Mouse (Mus musculus) embryonic facial prominence, embryonic 15.5 days (tissue): Measurements from ENCODE around the gene Olfr374. TPM values are rescaled to one million over a fixed set of nuclear protein-coding genes. Genes with fewer than 3 reads are reported as not detected.

ENCODE experiments used
- ATAC-seq: fragments of 200-750 bp; cut with Nextera tagmentation; 2 replicates; pipeline ENCODE4 v1.8.0; 2017; ENCODE audit warnings: low read depth, moderate TSS enrichment; ENCODE audit not compliant: insufficient number of reproducible peaks, low FRiP score, low TSS enrichment
- H3K27ac ChIP-seq: fragments of 300-500 bp; sonication (generic); replicated peaks from 2 replicates; pipeline ENCODE4 v1.5.1; 2015; ENCODE audit warnings: mild to moderate bottlenecking, inconsistent platforms
- H3K27me3 ChIP-seq: fragments of 300-500 bp; sonication (generic); 2 replicates; pipeline ENCODE4 v1.6.1; 2015; ENCODE audit warnings: inconsistent platforms
- H3K36me3 ChIP-seq: fragments of 300-500 bp; sonication (generic); 2 replicates; pipeline ENCODE4 v1.6.1; 2015; ENCODE audit warnings: mild to moderate bottlenecking, inconsistent platforms
- H3K4me1 ChIP-seq: fragments of 300-500 bp; sonication (generic); 2 replicates; pipeline ENCODE4 v1.6.1; 2015; ENCODE audit warnings: inconsistent platforms
- H3K4me2 ChIP-seq: fragments of 300-500 bp; sonication (generic); replicated peaks from 2 replicates; pipeline ENCODE4 v1.6.1; 2015; ENCODE audit warnings: mild to moderate bottlenecking, inconsistent platforms
- H3K4me3 ChIP-seq: fragments of 300-500 bp; sonication (generic); replicated peaks from 2 replicates; pipeline ENCODE4 v1.5.1; 2015; ENCODE audit warnings: mild to moderate bottlenecking, inconsistent platforms
- H3K9ac ChIP-seq: fragments of 300-500 bp; sonication (generic); 2 replicates; pipeline ENCODE4 v1.6.1; 2015; ENCODE audit warnings: inconsistent platforms
- H3K9me3 ChIP-seq: fragments of 300-500 bp; sonication (generic); replicated peaks from 2 replicates; pipeline ENCODE4 v1.6.1; 2016; ENCODE audit warnings: inconsistent platforms
- WGBS: fragments of 180-500 bp; shearing (Covaris S2); methylation state at CpG from one replicate; pipeline ENCODE4 v1.1.7; 2015; 5-methylcytosine and 5-hydroxymethylcytosine counted together
- polyA plus RNA-seq: library from polyadenylated mRNA; unstranded; fragments of >200 nt; fragmentation: Nextera tagmentation; extraction: Ambion mirVana; gene quantifications from 2 replicates; pipeline ENCODE4 v1.2.1, GENCODE M21; 2015

Gene Olfr374
- polyA plus RNA-seq, 1 experiment from 2014 or later = 0.08 TPM

DNA sequence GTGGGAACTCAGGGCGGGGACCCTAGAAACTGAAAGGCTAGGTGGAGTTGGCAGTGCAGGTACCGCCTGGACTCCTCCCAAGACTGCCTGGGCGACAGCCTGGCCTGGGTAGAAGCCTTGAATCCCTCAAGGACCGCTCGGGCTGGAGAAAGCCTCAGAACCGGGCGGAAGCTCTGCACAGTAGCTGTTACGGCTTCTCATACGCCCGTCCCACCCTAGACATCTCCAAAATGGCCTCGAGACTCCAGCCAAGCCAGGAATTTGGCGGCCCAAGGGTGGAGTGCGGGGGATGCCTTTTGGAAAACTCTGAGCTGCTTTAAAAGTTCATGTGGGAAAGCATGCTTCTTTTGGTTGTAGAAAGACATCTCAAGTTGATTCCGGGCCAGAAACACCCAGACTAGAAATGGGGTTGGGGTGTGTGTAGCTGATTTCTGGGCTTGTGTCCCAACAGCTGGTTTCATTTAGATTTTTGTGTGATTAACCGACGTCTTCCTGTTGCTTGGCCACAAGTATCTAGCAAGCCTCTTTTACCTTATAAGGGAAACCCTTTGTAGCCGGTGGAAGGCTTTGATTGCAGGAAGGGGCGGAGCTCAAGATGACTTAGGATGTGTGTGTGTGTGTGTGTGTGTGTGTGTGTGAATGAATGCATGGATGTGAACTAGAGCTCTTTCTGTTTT, 29.6 kb downstream of the Olfr374 start:
- Histone ChIP-seq H3K4me2 (peak overlapping the region; percentile 66), H3K9me3 (no peaks in the 10 kb centered on the region), H3K27ac (peak overlapping the region; percentile 99), H3K36me3 (peaks cover 30% of the 10 kb centered on the region), H3K27me3 (no peaks in the 10 kb centered on the region), H3K4me1 (peaks cover 21% of the 10 kb centered on the region), H3K4me3 (peak overlapping the region; percentile 89), H3K9ac (peak overlapping the region; percentile 95)
- peak; percentile 76 for ATAC-seq
- WGBS = under 1% methylated on average over 18 of the region's 18 CpGs

DNA sequence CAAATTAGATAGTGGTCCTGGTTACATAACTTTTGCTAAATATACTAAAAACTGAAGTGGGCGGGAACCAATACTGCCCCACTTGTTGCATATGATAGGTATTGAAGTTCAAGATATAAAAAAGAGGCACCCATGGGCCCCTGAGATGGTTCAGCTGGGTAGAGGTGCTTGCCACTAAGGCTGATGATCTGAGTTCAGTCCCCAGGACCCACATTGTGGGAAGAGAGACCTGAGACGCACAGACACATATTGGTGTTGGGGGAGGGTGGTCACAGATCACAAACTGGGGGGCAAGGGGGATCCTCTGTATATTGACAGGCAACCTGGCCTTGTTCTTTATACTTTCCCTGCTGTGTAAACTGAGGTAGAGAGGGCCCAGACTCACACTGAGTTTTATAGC, 30.6 kb downstream of the Olfr374 start:
- Histone ChIP-seq H3K4me3 (peak overlapping the region; percentile 89; the same call in 1 of the 2 replicates), H3K27me3 (no peaks in the 10 kb centered on the region), H3K4me1 (peaks cover 21% of the 10 kb centered on the region), H3K9ac (no peak overlapping the region), H3K4me2 (peak overlapping the region; percentile 66), H3K9me3 (no peaks in the 10 kb centered on the region), H3K27ac (peak overlapping the region; percentile 99), H3K36me3 (peaks cover 40% of the 10 kb centered on the region)
- WGBS = 78% methylated on average over 2 of the region's 2 CpGs
- ATAC-seq = no peak

DNA sequence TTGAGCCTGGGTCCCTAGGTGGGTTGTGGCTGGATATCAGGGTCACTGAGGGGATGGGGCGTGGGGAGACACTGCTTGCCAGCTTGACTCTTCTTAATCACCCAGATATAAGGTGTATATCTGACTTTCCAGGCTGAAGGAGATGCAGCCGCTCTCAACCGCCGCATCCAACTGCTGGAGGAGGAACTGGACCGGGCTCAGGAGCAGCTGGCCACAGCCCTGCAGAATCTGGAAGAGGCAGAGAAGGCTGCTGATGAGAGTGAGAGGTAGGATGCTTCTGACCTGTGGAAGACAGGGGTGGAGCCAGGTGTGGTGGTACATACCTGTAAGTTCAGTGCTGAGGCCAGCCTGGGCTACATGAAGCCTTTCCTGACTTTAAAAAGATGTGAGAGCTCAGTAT, 31.6 kb downstream of the Olfr374 start:
- H3K9me3 ChIP-seq = no peaks in the 10 kb centered on the region
- no peak for ATAC-seq
- no peak overlapping the region for H3K4me3 ChIP-seq
- no peak overlapping the region for H3K9ac ChIP-seq
- H3K27me3 ChIP-seq = no peaks in the 10 kb centered on the region
- WGBS = 96% methylated on average over 5 of the region's 5 CpGs
- no peak overlapping the region for H3K4me2 ChIP-seq
- peaks cover 21% of the 10 kb centered on the region for H3K4me1 ChIP-seq
- no peak overlapping the region for H3K27ac ChIP-seq
- peaks cover 50% of the 10 kb centered on the region for H3K36me3 ChIP-seq

DNA sequence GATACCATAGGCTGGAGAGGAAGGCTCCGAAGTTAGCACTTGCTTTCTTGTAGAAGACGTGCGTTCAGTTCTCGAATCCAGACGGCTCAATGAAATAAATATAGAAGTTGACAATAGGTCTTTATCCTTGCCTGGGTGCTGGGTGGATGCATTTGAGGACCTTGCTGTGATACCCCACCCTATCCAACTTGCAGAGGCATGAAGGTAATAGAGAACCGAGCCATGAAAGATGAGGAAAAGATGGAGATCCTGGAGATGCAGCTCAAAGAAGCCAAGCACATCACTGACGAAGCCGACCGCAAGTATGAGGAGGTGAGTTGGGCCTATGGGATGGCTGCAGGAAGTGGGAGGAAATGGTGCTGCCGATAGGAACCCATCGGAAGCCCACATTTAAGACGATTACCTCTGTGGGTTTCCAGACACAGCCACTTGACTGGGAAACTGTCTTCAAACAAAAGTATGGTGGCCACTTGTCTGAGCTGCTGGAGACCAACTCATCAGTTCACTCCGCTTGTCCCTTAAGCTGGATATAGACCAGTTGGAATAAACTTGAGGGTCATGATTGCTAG, 36.5 kb downstream of the Olfr374 start:
- no peak overlapping the region for H3K9ac ChIP-seq
- WGBS = 89% methylated on average over 13 of the region's 13 CpGs
- no peaks in the 10 kb centered on the region for H3K9me3 ChIP-seq
- no peak overlapping the region for H3K27ac ChIP-seq
- no peak overlapping the region for H3K4me3 ChIP-seq
- no peak overlapping the region for H3K4me2 ChIP-seq
- no peaks in the 10 kb centered on the region for H3K4me1 ChIP-seq
- H3K27me3 ChIP-seq = no peaks in the 10 kb centered on the region
- peaks cover 97% of the 10 kb centered on the region for H3K36me3 ChIP-seq
- ATAC-seq = no peak

DNA sequence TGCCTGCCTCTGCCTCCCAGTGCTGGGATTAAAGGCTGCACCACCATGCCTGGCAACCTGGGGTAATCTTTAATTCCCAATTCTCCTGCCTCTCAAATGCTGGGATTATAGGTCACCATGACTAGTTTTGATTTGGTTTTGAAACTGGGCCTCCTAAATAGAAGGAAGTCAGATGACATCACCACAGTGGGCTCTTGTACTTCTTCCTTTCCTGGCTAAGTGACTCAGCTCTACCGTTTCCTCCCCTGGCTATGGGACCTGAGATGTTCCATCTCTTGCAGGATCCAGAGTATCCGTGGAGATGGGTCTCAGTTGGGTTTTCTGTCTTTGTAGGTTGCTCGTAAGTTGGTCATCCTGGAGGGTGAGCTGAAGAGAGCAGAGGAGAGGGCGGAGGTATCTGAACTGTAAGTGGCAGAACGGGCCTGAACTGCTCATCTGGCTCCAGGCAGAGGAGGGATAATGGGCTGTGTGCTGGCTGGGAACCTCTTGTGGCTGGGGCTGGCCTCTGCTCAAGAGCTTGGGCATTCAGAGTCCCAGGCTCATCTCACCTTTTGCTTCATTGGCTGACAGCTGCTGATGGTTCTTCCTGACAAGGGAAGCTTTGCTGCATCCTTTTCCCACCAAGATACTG, 37.6 kb downstream of the Olfr374 start:
- Histone ChIP-seq H3K27me3 (no peaks in the 10 kb centered on the region), H3K9ac (no peak overlapping the region), H3K4me1 (no peaks in the 10 kb centered on the region), H3K36me3 (peaks cover 94% of the 10 kb centered on the region), H3K4me3 (no peak overlapping the region), H3K27ac (no peak overlapping the region), H3K4me2 (no peak overlapping the region), H3K9me3 (no peaks in the 10 kb centered on the region)
- WGBS = 83% methylated on average over 5 of the region's 5 CpGs
- no peak for ATAC-seq

DNA sequence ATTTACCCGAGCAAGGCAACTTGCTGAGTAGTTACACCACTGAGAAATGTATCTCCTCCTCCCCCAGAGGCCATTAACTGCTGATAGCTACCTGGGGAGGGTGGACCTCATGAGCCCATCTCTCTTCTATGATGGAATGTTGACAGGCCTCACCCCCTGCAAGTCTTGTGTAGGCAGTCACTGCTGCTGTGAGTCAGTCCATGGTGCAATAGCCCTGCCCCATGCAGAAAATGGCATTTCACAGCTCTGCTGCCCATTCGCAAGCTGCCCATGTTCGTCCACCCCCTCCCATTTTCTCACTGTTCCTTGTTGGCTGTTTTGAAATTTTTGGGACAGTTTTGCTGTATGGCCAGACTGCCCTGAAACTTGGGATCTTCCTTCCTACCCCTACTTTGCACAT, 38.7 kb downstream of the Olfr374 start:
- Histone ChIP-seq H3K4me2 (no peak overlapping the region), H3K9ac (no peak overlapping the region), H3K27me3 (no peaks in the 10 kb centered on the region), H3K9me3 (no peaks in the 10 kb centered on the region), H3K4me3 (no peak overlapping the region), H3K4me1 (no peaks in the 10 kb centered on the region), H3K27ac (no peak overlapping the region), H3K36me3 (peaks cover 93% of the 10 kb centered on the region)
- WGBS = 82% methylated on average over 3 of the region's 3 CpGs
- no peak for ATAC-seq

DNA sequence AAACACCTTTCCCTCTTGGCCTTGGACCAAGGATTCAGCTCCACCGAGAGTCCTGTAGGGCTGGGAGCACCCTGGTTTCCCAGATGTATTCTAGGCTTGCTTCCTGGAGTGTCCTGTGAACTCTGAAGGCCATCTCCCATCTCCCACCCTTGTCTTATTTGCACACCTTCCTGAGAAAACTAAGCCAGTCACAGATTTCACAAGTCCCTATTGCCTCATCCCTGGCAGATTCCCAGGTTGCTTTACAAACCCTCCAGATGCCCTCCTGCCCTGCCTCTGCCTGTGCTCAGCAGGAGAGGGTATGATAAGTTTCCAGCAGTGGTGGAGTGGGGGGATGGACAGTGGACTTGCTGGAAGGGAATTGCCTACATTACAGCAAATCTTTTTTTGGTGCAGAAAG, 39.2 kb downstream of the Olfr374 start:
- no peak for ATAC-seq
- no peak overlapping the region for H3K27ac ChIP-seq
- H3K27me3 ChIP-seq = no peaks in the 10 kb centered on the region
- no peaks in the 10 kb centered on the region for H3K9me3 ChIP-seq
- 100% methylated on average over 1 of the region's 1 CpGs for WGBS
- H3K4me3 ChIP-seq = no peak overlapping the region
- H3K36me3 ChIP-seq = peaks cover 94% of the 10 kb centered on the region
- no peaks in the 10 kb centered on the region for H3K4me1 ChIP-seq
- H3K4me2 ChIP-seq = no peak overlapping the region
- H3K9ac ChIP-seq = no peak overlapping the region

DNA sequence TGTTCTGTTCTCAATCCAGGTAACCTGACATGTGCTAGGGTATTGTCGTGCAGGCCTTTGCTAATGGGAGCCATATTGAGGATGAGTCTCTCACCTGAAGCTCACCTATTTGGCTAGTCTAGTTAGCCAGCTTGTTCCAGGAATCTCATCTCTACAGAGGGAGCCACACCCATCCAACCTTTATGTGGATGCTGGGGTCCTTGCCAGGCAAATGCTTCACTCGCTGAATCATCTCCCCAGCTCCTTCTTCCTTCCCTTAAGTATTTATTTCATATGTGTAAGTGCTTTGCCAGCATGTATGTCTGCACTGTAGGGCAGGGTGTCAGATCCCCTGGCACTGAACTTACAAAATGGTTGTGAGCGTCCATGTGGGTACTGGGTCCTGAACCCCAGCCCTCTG, 39.7 kb downstream of the Olfr374 start:
- 78% methylated on average over 3 of the region's 3 CpGs for WGBS
- Histone ChIP-seq H3K9ac (no peak overlapping the region), H3K4me2 (no peak overlapping the region), H3K27ac (no peak overlapping the region), H3K4me3 (no peak overlapping the region), H3K36me3 (peaks cover 94% of the 10 kb centered on the region), H3K4me1 (no peaks in the 10 kb centered on the region), H3K27me3 (no peaks in the 10 kb centered on the region), H3K9me3 (no peaks in the 10 kb centered on the region)
- ATAC-seq = no peak

DNA sequence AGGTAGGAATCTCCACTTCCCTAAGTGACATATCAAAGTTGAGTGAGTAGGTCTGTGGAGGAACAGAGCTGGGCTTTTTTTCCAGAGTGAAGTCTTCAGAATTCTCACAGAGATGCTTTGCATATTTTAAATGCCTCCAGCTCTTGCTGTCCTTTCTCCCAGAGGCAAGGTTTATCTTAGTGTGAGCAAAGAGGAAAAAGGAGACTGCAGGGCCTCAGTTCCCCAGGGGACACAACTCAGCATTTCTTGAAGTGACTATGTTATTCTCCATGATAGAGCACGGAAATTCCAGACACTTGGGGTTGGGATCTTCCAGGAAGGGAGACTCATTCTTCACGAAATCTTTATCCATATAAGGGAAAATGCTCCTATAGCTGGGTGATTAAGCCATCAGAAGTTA, 40.4 kb downstream of the Olfr374 start:
- Histone ChIP-seq H3K4me1 (no peaks in the 10 kb centered on the region), H3K27ac (no peak overlapping the region), H3K36me3 (peaks cover 94% of the 10 kb centered on the region), H3K9ac (no peak overlapping the region), H3K4me3 (no peak overlapping the region), H3K4me2 (no peak overlapping the region), H3K27me3 (no peaks in the 10 kb centered on the region), H3K9me3 (no peaks in the 10 kb centered on the region)
- WGBS = 80% methylated on average over 2 of the region's 2 CpGs
- ATAC-seq = no peak

DNA sequence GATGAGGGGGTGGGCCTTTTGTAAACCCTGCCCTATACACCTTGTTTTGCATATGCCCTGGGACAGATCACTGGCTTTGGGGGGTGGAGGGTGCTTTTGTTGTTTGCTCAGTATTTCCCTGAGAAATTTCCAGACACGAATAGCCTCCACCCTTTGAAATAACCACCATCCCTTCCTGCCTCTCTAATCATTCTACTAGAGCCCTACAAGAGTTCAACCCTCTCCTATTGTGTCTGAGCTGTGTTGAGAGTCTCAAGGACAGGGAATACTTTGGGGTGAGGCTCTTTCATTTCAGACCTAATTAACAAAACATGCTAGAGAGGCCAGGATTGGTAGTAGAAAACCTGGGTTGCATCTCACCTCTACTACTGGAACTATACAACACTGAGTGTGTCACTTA, 42.2 kb downstream of the Olfr374 start:
- ATAC-seq = no peak
- H3K4me2 ChIP-seq = no peak overlapping the region
- WGBS = 86% methylated on average over 1 of the region's 1 CpGs
- peaks cover 88% of the 10 kb centered on the region for H3K36me3 ChIP-seq
- no peaks in the 10 kb centered on the region for H3K9me3 ChIP-seq
- H3K27ac ChIP-seq = no peak overlapping the region
- H3K4me3 ChIP-seq = no peak overlapping the region
- H3K4me1 ChIP-seq = no peaks in the 10 kb centered on the region
- H3K9ac ChIP-seq = no peak overlapping the region
- H3K27me3 ChIP-seq = no peaks in the 10 kb centered on the region

DNA sequence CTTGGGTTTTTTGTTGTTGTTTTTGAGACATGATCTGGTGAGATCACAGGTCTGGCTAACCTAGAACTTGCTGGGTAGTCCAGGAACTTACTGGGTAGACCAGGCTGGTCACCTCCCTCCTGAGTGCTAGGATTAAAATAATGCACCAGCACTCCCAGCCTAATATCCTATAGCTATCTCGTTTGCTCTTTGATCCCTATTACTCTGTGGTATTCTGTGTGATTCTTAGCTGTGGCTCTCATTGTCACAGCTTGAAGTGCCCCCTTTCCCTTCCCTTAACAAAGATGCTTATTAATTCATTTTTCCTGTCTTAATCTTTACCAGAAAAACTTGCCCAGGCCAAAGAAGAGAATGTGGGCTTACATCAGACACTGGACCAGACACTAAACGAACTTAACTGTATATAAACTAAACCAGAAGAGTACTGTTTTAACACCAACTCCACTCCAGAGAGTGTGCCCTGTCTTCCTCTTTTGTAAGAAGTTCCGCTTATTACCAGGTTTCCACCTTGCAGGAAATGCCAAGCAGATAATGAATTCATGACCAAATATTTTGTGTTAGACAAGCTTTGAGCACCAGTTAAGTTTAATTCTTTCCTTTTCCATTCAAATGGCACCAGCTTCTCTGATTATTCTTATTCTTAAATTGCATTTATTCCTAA, 44.7 kb downstream of the Olfr374 start:
- H3K4me2 ChIP-seq = no peak overlapping the region
- 78% methylated on average over 3 of the region's 3 CpGs for whole genome bisulfite sequencing
- no peak for ATAC-seq
- H3K9me3 ChIP-seq = no peaks in the 10 kb centered on the region
- no peaks in the 10 kb centered on the region for H3K27me3 ChIP-seq
- no peak overlapping the region for H3K9ac ChIP-seq
- no peak overlapping the region for H3K27ac ChIP-seq
- no peak overlapping the region for H3K4me3 ChIP-seq
- H3K36me3 ChIP-seq = peaks cover 71% of the 10 kb centered on the region
- H3K4me1 ChIP-seq = no peaks in the 10 kb centered on the region
